Mouse (Mus musculus): ENCODE data around the gene E2f2. TPM values are rescaled to one million over a fixed set of nuclear protein-coding genes. Genes with fewer than 3 reads are reported as not detected.

E2f2 gene
- polyA plus RNA-seq, 1 experiment from 2014 or later, result 8.1 TPM

- no peaks in the 10 kb centered on the region for H3K36me3 ChIP-seq
- H3K9ac ChIP-seq, result peak overlapping the region; percentile 29; the same call in 1 of the 2 replicates
- peak overlapping the region; percentile 48 for H3K4me2 ChIP-seq (replicated peaks)
- ATAC-seq, result peak; percentile 67
- no peaks in the 10 kb centered on the region for H3K9me3 ChIP-seq
- peak overlapping the region; percentile 67 for H3K27ac ChIP-seq
- 16% methylated on average over 18 of the region's 18 CpGs for WGBS
- no peak overlapping the region; the same call in 1 of the 2 replicates for H3K4me3 ChIP-seq (replicated peaks)
- H3K4me1 ChIP-seq (replicated peaks), result peaks cover 37% of the 10 kb centered on the region
- H3K27me3 ChIP-seq (replicated peaks), result no peaks in the 10 kb centered on the region
These were observed 46.5 kb downstream of the E2f2 start for GRCm38 (mm10) chr4:136218595-136219214.

DNA sequence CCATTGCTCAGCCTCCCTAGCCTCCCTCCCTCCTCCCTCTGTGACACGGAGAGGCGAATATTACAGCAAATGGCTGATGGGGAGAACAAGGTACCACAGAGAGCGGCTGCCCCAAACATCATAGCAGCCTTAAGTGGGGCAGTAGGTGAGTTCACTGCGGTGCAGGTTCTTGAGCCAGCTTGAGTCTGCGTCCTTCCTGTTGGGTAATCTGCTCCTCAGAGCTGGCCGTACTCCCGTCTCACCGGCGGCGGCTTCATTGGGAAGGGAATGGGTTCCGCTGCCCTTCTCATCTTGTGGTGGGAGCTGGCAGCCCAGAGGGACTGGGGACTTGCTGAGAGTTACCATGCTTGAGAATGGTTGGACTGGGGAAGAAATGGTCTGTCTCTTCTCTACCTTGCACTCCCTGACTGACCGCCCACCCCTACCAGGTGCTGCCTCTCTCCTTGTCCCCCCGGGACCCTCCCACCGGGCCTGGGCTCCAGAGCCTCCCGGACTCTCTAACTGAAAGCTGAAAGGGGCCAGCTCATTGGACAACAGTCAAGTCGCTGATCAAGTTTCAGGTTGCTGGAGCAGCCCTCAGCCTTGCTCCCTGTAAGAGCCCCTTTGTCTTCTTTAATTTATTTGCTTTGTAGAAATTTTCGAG lies 48.1 kb downstream of the E2f2 start:
- H3K4me1 ChIP-seq (replicated peaks), result peaks cover 36% of the 10 kb centered on the region
- H3K4me2 ChIP-seq (replicated peaks), result peak overlapping the region; percentile 42
- H3K4me3 ChIP-seq (replicated peaks), result 0 out of 2 replicates have a peak overlapping the region, but pooled peaks have one; percentile 9
- peak; percentile 35; the same call in 1 of the 2 replicates for ATAC-seq
- peak overlapping the region; percentile 48; the same call in 1 of the 2 replicates for H3K27ac ChIP-seq
- no peaks in the 10 kb centered on the region for H3K36me3 ChIP-seq
- H3K9me3 ChIP-seq, result no peaks in the 10 kb centered on the region
- WGBS, result 17% methylated on average over 17 of the region's 17 CpGs
- H3K9ac ChIP-seq, result no peak overlapping the region
- no peaks in the 10 kb centered on the region for H3K27me3 ChIP-seq (replicated peaks)

GRCm38 (mm10) chr4:136223549-136224239 lies 51.5 kb downstream of the E2f2 start:
- H3K36me3 ChIP-seq, result no peaks in the 10 kb centered on the region
- no peaks in the 10 kb centered on the region for H3K27me3 ChIP-seq (replicated peaks)
- H3K9me3 ChIP-seq, result no peaks in the 10 kb centered on the region
- no peak overlapping the region for H3K27ac ChIP-seq
- 72% methylated on average over 13 of the region's 13 CpGs for WGBS
- H3K4me3 ChIP-seq (replicated peaks), result no peak overlapping the region
- H3K4me2 ChIP-seq (replicated peaks), result no peak overlapping the region
- H3K9ac ChIP-seq, result no peak overlapping the region
- ATAC-seq, result no peak
- H3K4me1 ChIP-seq (replicated peaks), result peaks cover 27% of the 10 kb centered on the region

DNA sequence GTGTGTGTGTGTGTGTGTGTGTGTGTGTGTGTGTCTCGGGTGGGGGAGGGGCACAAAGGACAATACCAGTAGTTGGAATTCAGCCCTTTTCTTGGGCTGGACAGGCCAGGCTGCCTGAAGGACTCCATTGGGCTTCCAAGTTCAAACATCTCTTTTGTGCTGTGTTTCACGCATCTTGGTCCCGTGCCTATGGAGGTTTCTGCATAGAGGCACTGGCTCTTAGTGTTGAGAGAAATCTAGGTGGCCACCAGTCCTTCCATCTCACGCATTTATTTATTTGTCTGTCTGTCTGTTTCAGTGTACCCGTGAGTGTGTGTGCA lies 52.0 kb downstream of the E2f2 start:
- H3K4me2 ChIP-seq (replicated peaks), result no peak overlapping the region
- H3K4me1 ChIP-seq (replicated peaks), result peaks cover 22% of the 10 kb centered on the region
- WGBS, result 59% methylated on average over 5 of the region's 5 CpGs
- H3K4me3 ChIP-seq (replicated peaks), result no peak overlapping the region
- H3K27me3 ChIP-seq (replicated peaks), result no peaks in the 10 kb centered on the region
- H3K9ac ChIP-seq, result no peak overlapping the region
- H3K27ac ChIP-seq, result no peak overlapping the region
- no peak for ATAC-seq
- no peaks in the 10 kb centered on the region for H3K36me3 ChIP-seq
- no peaks in the 10 kb centered on the region for H3K9me3 ChIP-seq

GRCm38 (mm10) chr4:136224677-136225460 lies 52.7 kb downstream of the E2f2 start:
- ATAC-seq, result no peak
- H3K36me3 ChIP-seq, result no peaks in the 10 kb centered on the region
- peaks cover 18% of the 10 kb centered on the region for H3K4me1 ChIP-seq (replicated peaks)
- H3K4me3 ChIP-seq (replicated peaks), result no peak overlapping the region
- no peak overlapping the region for H3K27ac ChIP-seq
- no peak overlapping the region for H3K4me2 ChIP-seq (replicated peaks)
- 80% methylated on average over 23 of the region's 23 CpGs for WGBS
- H3K9me3 ChIP-seq, result no peaks in the 10 kb centered on the region
- no peak overlapping the region for H3K9ac ChIP-seq
- H3K27me3 ChIP-seq (replicated peaks), result no peaks in the 10 kb centered on the region

DNA sequence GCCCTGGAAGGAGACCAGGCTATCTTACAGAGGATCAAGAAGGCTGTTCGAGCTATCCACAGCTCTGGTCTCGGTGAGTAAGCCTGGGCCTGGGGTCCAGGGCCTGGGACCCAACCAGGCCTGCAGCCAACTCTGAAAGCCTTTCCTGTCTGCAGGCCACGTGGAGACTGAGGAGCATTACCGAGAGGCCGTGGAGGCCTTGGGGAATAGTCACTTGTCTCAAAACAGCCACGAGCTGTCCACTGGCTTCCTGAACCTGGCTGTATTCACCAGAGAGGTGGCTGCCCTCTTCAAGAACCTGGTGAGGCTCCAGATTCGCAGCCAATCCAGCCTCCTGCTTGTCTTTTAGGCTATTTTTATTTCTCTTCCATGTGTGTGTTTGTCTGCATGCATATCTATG lies 55.2 kb downstream of the E2f2 start:
- H3K9me3 ChIP-seq, result no peaks in the 10 kb centered on the region
- H3K4me1 ChIP-seq (replicated peaks), result peaks cover 10% of the 10 kb centered on the region
- no peaks in the 10 kb centered on the region for H3K36me3 ChIP-seq
- no peak overlapping the region for H3K9ac ChIP-seq
- no peaks in the 10 kb centered on the region for H3K27me3 ChIP-seq (replicated peaks)
- no peak for ATAC-seq
- H3K27ac ChIP-seq, result no peak overlapping the region
- 69% methylated on average over 7 of the region's 7 CpGs for WGBS
- H3K4me3 ChIP-seq (replicated peaks), result no peak overlapping the region
- H3K4me2 ChIP-seq (replicated peaks), result no peak overlapping the region

- H3K4me1 ChIP-seq (replicated peaks), result peaks cover 10% of the 10 kb centered on the region
- H3K27ac ChIP-seq, result no peak overlapping the region
- no peak overlapping the region for H3K4me2 ChIP-seq (replicated peaks)
- no peaks in the 10 kb centered on the region for H3K27me3 ChIP-seq (replicated peaks)
- 68% methylated on average over 5 of the region's 5 CpGs for WGBS
- H3K9me3 ChIP-seq, result no peaks in the 10 kb centered on the region
- no peaks in the 10 kb centered on the region for H3K36me3 ChIP-seq
- H3K9ac ChIP-seq, result no peak overlapping the region
- peak; percentile 52 for ATAC-seq
- no peak overlapping the region for H3K4me3 ChIP-seq (replicated peaks)
These were observed 56.4 kb downstream of the E2f2 start for GRCm38 (mm10) chr4:136228640-136229039.

DNA sequence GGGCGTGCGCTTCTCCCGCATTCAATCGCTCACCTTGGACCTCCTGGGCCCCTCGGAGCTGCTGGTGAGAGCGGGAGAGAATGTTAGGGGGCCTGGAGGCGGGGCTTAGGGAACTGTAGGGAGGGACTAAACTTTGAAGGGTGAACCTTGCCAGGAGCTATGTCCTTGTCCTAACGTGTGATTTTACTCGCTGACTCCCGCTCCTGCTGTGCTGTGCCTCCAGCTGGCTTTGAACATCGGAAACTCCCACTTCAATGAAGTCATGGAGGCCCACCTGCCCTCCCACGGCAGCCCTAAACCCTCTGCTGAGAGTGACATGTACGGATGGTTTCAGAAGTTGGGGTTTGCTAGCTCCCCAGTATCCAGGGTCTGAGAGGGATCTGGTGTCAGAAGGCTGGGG lies 66.5 kb downstream of the E2f2 start:
- H3K9ac ChIP-seq, result no peak overlapping the region
- 47% methylated on average over 13 of the region's 13 CpGs for WGBS
- no peak overlapping the region for H3K27ac ChIP-seq
- no peak overlapping the region for H3K4me3 ChIP-seq (replicated peaks)
- H3K4me1 ChIP-seq (replicated peaks), result peaks cover 8% of the 10 kb centered on the region; the same call in 1 of the 2 replicates
- H3K4me2 ChIP-seq (replicated peaks), result no peak overlapping the region
- H3K36me3 ChIP-seq, result 0 out of 2 replicates have a peak, but pooled peaks cover 12% of the 10 kb centered on the region
- peaks cover 9% of the 10 kb centered on the region; the same call in 1 of the 2 replicates for H3K27me3 ChIP-seq (replicated peaks)
- ATAC-seq, result no peak
- no peaks in the 10 kb centered on the region for H3K9me3 ChIP-seq

DNA sequence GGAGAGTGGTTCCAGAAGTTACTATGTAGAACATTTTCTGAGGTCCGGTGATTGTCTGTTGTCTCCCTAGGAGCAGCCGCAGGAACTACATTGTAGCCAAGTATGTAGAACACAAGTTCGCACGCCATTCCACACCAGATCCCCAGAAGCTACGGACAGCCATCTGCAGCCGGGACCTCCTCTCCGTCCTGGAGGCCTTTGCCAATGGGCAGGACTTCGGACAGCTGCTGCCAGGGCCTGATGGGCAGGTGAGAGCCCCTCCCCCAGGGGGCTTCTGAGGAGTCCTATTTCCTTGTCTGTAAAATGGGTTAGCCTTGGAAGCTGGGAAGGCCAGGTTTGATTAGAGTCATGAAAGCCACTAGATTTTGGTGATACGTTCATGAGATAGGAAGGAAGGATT lies 66.9 kb downstream of the E2f2 start:
- peaks cover 9% of the 10 kb centered on the region; the same call in 1 of the 2 replicates for H3K27me3 ChIP-seq (replicated peaks)
- H3K36me3 ChIP-seq, result 0 out of 2 replicates have a peak, but pooled peaks cover 13% of the 10 kb centered on the region
- H3K4me1 ChIP-seq (replicated peaks), result peaks cover 8% of the 10 kb centered on the region; the same call in 1 of the 2 replicates
- no peak overlapping the region for H3K27ac ChIP-seq
- H3K9ac ChIP-seq, result no peak overlapping the region
- no peak overlapping the region for H3K4me3 ChIP-seq (replicated peaks)
- 81% methylated on average over 9 of the region's 9 CpGs for WGBS
- H3K4me2 ChIP-seq (replicated peaks), result no peak overlapping the region
- no peaks in the 10 kb centered on the region for H3K9me3 ChIP-seq
- no peak for ATAC-seq

DNA sequence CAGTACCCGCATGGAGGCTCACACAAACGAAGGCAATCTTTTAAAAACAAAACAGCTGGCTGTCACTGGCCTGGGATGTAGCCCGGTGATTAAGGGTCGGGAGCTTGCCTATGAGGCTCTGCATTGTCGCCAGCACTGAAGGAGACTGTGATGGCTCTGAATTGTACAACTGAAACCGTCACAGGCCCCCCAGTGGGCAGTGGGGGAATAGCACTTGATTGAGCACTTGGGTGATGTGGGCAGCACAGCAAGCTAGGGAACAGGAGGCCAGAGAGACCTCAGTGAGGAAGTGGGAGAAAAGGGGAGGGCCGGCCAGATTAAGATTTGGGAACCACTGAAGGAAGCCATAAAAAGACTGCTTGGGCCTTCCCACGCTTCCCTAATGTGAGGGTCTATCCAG lies 67.4 kb downstream of the E2f2 start:
- no peak overlapping the region for H3K4me2 ChIP-seq (replicated peaks)
- H3K27ac ChIP-seq, result no peak overlapping the region
- H3K36me3 ChIP-seq, result 0 out of 2 replicates have a peak, but pooled peaks cover 13% of the 10 kb centered on the region
- WGBS, result 20% methylated on average over 8 of the region's 8 CpGs
- peak; percentile 66 for ATAC-seq
- H3K9ac ChIP-seq, result no peak overlapping the region
- H3K9me3 ChIP-seq, result no peaks in the 10 kb centered on the region
- H3K4me1 ChIP-seq (replicated peaks), result peaks cover 8% of the 10 kb centered on the region; the same call in 1 of the 2 replicates
- peaks cover 9% of the 10 kb centered on the region; the same call in 1 of the 2 replicates for H3K27me3 ChIP-seq (replicated peaks)
- H3K4me3 ChIP-seq (replicated peaks), result no peak overlapping the region

- peaks cover 8% of the 10 kb centered on the region; the same call in 1 of the 2 replicates for H3K4me1 ChIP-seq (replicated peaks)
- no peak overlapping the region for H3K4me2 ChIP-seq (replicated peaks)
- ATAC-seq, result no peak; the same call in 1 of the 2 replicates
- H3K9ac ChIP-seq, result no peak overlapping the region
- peaks cover 9% of the 10 kb centered on the region; the same call in 1 of the 2 replicates for H3K27me3 ChIP-seq (replicated peaks)
- no peaks in the 10 kb centered on the region for H3K9me3 ChIP-seq
- no peak overlapping the region for H3K27ac ChIP-seq
- whole genome bisulfite sequencing, result 73% methylated on average over 14 of the region's 14 CpGs
- no peak overlapping the region for H3K4me3 ChIP-seq (replicated peaks)
- H3K36me3 ChIP-seq, result 0 out of 2 replicates have a peak, but pooled peaks cover 13% of the 10 kb centered on the region
These were observed 67.9 kb downstream of the E2f2 start for GRCm38 (mm10) chr4:136240123-136240522.

All from intestine, embryonic 15.5 days (tissue).